8 mouse cellular contexts compared by ENCODE assay signal in genomic region chr6:71440217-71440491, GRCm38 (mm10). TPM values are rescaled to one million over a fixed set of nuclear protein-coding genes. Genes with fewer than 3 reads are reported as not detected.
DNase-seq lines count a peak whose midpoint lies in the region; ATAC-seq and TF ChIP-seq lines count a peak whose summit lies in the region.

No protein-coding gene starts in this region.

- no peaks in the 10 kb centered on the region for H3K36me3 ChIP-seq in kidney, postnatal 0 days (ENCODE audit: insufficient read depth, low read length)
- no peaks in the 10 kb centered on the region for H3K36me3 ChIP-seq in hindbrain, embryonic 15.5 days
- no peaks in the 10 kb centered on the region for H3K36me3 ChIP-seq in midbrain, embryonic 15.5 days (replicated peaks)

- no peak for ATAC-seq in kidney, postnatal 0 days (replicated peaks; ENCODE audit: low FRiP score, low read depth)
- peak; percentile 64 for ATAC-seq in hindbrain, embryonic 15.5 days (ENCODE audit: low FRiP score, low read depth)
- no peak; the same call in 1 of the 2 replicates for ATAC-seq in midbrain, embryonic 15.5 days (replicated peaks)

- H3K9ac ChIP-seq in kidney, postnatal 0 days (ENCODE audit: low read depth, low read length): peak overlapping the region; percentile 95
- peak overlapping the region; percentile 92 for H3K9ac ChIP-seq in hindbrain, embryonic 15.5 days
- peak overlapping the region; percentile 79 for H3K9ac ChIP-seq in midbrain, embryonic 15.5 days

- H3K27ac ChIP-seq in kidney, postnatal 0 days: peak overlapping the region; percentile 97
- H3K27ac ChIP-seq in brown adipose tissue, adult 24 weeks (replicated peaks; ENCODE audit: low read depth, low read length): 0 out of 2 replicates have a peak overlapping the region, but pooled peaks have one; percentile 28
- H3K27ac ChIP-seq in hindbrain, embryonic 15.5 days (replicated peaks): peak overlapping the region; percentile 94
- H3K27ac ChIP-seq in midbrain, embryonic 15.5 days: peak overlapping the region; percentile 96

- peak overlapping the region; percentile 74 for H3K4me3 ChIP-seq in kidney, postnatal 0 days (replicated peaks; ENCODE audit: low read depth, low read length)
- H3K4me3 ChIP-seq in brown adipose tissue, adult 24 weeks (ENCODE audit: insufficient read depth, low read depth, low read length): peak overlapping the region; percentile 81
- peak overlapping the region; percentile 95 for H3K4me3 ChIP-seq in hindbrain, embryonic 15.5 days
- H3K4me3 ChIP-seq in midbrain, embryonic 15.5 days: peak overlapping the region; percentile 87

- H3K27me3 ChIP-seq in kidney, postnatal 0 days (ENCODE audit: insufficient read depth, low read length): no peaks in the 10 kb centered on the region
- H3K27me3 ChIP-seq in hindbrain, embryonic 15.5 days: no peaks in the 10 kb centered on the region
- no peaks in the 10 kb centered on the region for H3K27me3 ChIP-seq in midbrain, embryonic 15.5 days (replicated peaks)

- no peaks in the 10 kb centered on the region for H3K9me3 ChIP-seq in kidney, postnatal 0 days (replicated peaks; ENCODE audit: low read length)
- H3K9me3 ChIP-seq in hindbrain, embryonic 15.5 days: no peaks in the 10 kb centered on the region
- no peaks in the 10 kb centered on the region for H3K9me3 ChIP-seq in midbrain, embryonic 15.5 days

- TF ChIP-seq CTCF in kidney, postnatal 0 days (IDR thresholded peaks at IDR 0.05; ENCODE audit: low read depth): no peak

- peaks cover 20% of the 10 kb centered on the region for H3K4me1 ChIP-seq in kidney, postnatal 0 days (replicated peaks; ENCODE audit: insufficient read depth, low read length)
- peaks cover 19% of the 10 kb centered on the region; the same call in 1 of the 2 replicates for H3K4me1 ChIP-seq in brown adipose tissue, adult 24 weeks (ENCODE audit: control insufficient read depth, insufficient read depth, insufficient read length, low read length)
- peaks cover 42% of the 10 kb centered on the region for H3K4me1 ChIP-seq in hindbrain, embryonic 15.5 days (replicated peaks)
- H3K4me1 ChIP-seq in midbrain, embryonic 15.5 days: peaks cover 39% of the 10 kb centered on the region

- H3K4me2 ChIP-seq in kidney, postnatal 0 days (ENCODE audit: low read length): peak overlapping the region; percentile 67
- peak overlapping the region; percentile 60 for H3K4me2 ChIP-seq in hindbrain, embryonic 15.5 days
- peak overlapping the region; percentile 65 for H3K4me2 ChIP-seq in midbrain, embryonic 15.5 days

- intact Hi-C loops in gastrocnemius, postnatal 14 days (cut with DNase I; ENCODE audit: low total_unique reads): no loop called here

- DNase-seq in kidney, postnatal 0 days (ENCODE audit: low spot score): no peak
- DNase-seq in kidney, postnatal 10 days: no peak
- no peak for DNase-seq in gastrocnemius, postnatal 10 days
- DNase-seq in gastrocnemius, postnatal 14 days: no peak
- DNase-seq in thymus, adult 18-20 months: no peak

- 0% methylated on average over 36 of the region's 47 CpGs for WGBS in kidney, postnatal 0 days
- WGBS in hindbrain, embryonic 15.5 days: 0% methylated on average over 12 of the region's 47 CpGs
- 0% methylated on average over 41 of the region's 47 CpGs for WGBS in midbrain, embryonic 15.5 days

RNA-seq across cellular contexts. Expression of gene Rmnd5a, which starts 0.3 kb away (rescaled TPM):
- polyA plus RNA-seq in kidney, postnatal 0 days (2015; fragmentation: Nextera tagmentation; extraction: Ambion mirVana): 14.7 and 15.4 TPM in 2 replicates
- 38.1 and 48.0 TPM in 2 replicates for polyA plus RNA-seq in brown adipose tissue, adult 24 weeks (2012; ENCODE audit: insufficient read depth, insufficient read length, missing spikeins)
- polyA plus RNA-seq in hindbrain, embryonic 15.5 days (2015; fragmentation: Nextera tagmentation; extraction: Ambion mirVana): 10.4 and 11.5 TPM in 2 replicates
- 9.3 and 10.9 TPM in 2 replicates for polyA plus RNA-seq in midbrain, embryonic 15.5 days (2015; fragmentation: Nextera tagmentation; extraction: Ambion mirVana)
- 10 to 100 TPM; 58.0 to 61.9 TPM for total RNA-seq in gastrocnemius, postnatal 10 days (2021)
- 10 to 100 TPM; 58.8 to 64.5 TPM for total RNA-seq in gastrocnemius, postnatal 14 days (2021)

RNA-seq across cellular contexts. Expression of gene Rnf103, which starts 53.5 kb away (rescaled TPM):
- polyA plus RNA-seq in kidney, postnatal 0 days (2015; fragmentation: Nextera tagmentation; extraction: Ambion mirVana): 19.9 and 22.2 TPM in 2 replicates
- polyA plus RNA-seq in brown adipose tissue, adult 24 weeks (2012; ENCODE audit: insufficient read depth, insufficient read length, missing spikeins): 12.8 and 17.1 TPM in 2 replicates
- 25.5 and 26.5 TPM in 2 replicates for polyA plus RNA-seq in hindbrain, embryonic 15.5 days (2015; fragmentation: Nextera tagmentation; extraction: Ambion mirVana)
- 24.9 and 26.0 TPM in 2 replicates for polyA plus RNA-seq in midbrain, embryonic 15.5 days (2015; fragmentation: Nextera tagmentation; extraction: Ambion mirVana)
- 10 to 100 TPM; 20.5 to 22.9 TPM for total RNA-seq in gastrocnemius, postnatal 10 days (2021)
- 10 to 100 TPM; 18.2 to 19.1 TPM for total RNA-seq in gastrocnemius, postnatal 14 days (2021)

Comparison
In these comparisons a context has a peak if more than half of its experiments do, and no peak if none do; other contexts are left out.
1. H3K27ac ChIP-seq: peak in every context shown above with its lines; median percentile 97 in kidney, postnatal 0 days; 96 in midbrain, embryonic 15.5 days; 94 in hindbrain, embryonic 15.5 days; 28 in brown adipose tissue, adult 24 weeks.